Mouse (Mus musculus): Measurements from ENCODE around the gene Krt19. TPM values are rescaled to one million over a fixed set of nuclear protein-coding genes. Genes with fewer than 3 reads are reported as not detected.

Gene Krt19
- polyA plus RNA-seq, 1 experiment: 1.6 TPM

GRCm38 (mm10) chr11:100138809-100139208 is 9.7 kb downstream of the Krt19 start:
- DNase-seq (ENCODE audit: extremely low spot score in 1 of 2, low spot score in 1 of 2): no peak

- no peak for DNase-seq (ENCODE audit: extremely low spot score in 1 of 2, low spot score in 1 of 2)
Measured at GRCm38 (mm10) chr11:100137693-100138092, 10.8 kb downstream of the Krt19 start.

DNA sequence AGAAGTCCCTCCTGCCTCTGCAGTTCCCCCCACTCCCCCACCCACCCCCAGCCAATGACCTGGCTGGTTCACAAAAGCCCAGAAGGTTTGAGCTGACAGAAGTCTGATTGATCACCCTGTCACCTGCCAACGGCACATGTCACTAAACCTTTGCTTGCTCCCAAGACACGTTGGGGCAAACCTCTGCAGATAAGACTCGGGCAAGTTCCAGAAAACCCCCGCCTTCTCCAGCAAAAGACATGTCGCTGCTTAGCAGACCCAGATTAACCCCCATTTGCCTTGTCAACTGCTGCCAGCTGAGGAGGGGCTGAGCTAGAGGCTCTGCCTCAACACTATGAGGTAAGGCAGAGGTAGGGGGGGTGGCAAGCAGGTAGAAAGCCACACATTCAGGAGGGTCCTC is 11.9 kb downstream of the Krt19 start:
- no peak for DNase-seq (ENCODE audit: extremely low spot score in 1 of 2, low spot score in 1 of 2)

GRCm38 (mm10) chr11:100135731-100136130 is 12.7 kb downstream of the Krt19 start, which contains the start of gene Krt15:
TSS of gene Krt15 (minus strand) at chr11:100135928.
- no peak for DNase-seq (ENCODE audit: extremely low spot score in 1 of 2, low spot score in 1 of 2)

- no peak for DNase-seq (ENCODE audit: extremely low spot score in 1 of 2, low spot score in 1 of 2)
Measured at GRCm38 (mm10) chr11:100124901-100125300, 23.6 kb downstream of the Krt19 start.

DNA sequence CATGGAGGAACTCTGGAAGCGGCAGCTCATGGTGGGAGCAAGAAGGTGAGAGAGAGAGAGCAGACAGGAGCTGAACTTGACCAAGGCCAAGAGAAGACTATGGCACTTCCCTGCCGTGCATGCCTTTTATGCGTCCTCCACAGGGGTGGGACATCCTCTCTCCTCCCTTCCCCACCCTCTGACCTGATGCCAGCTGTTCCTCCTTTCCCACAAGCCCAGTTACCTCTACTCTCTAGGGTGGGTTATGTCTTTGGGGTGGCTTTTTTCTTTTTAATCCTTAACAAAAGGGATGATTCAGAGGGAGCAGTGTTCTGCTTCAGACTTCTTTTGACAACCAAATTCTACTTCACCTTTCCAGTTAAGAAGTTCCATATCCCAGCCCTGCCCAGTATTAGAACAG is 27.0 kb downstream of the Krt19 start, which contains the start of gene Krt13:
Krt13 (minus strand) TSS at position 101 of the 400 bp plus-strand sequence.
- no peak for DNase-seq (ENCODE audit: extremely low spot score in 1 of 2, low spot score in 1 of 2)

DNA sequence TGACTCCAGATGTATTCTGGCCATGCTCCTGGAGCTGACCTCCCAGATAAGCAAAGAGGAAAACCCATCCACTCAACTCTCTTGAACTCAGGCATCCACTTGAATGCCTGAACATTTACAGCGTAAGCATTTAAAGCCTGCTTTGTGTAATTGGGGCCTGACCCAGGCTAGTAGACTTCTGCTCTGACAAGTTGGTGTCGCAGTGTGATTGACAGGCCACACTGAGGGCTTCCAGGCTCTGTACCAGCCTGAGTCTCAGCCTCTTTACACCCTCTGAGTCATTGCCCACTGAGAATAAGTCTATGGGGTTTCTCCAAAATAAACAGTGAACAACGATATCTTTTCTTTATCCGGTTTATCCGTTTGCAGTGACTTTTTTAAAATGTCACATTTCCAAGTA is 28.1 kb downstream of the Krt19 start:
- DNase-seq (ENCODE audit: extremely low spot score in 1 of 2, low spot score in 1 of 2): no peak

- DNase-seq (ENCODE audit: extremely low spot score in 1 of 2, low spot score in 1 of 2): no peak
Measured at GRCm38 (mm10) chr11:100113742-100114029, 34.8 kb downstream of the Krt19 start.

DNA sequence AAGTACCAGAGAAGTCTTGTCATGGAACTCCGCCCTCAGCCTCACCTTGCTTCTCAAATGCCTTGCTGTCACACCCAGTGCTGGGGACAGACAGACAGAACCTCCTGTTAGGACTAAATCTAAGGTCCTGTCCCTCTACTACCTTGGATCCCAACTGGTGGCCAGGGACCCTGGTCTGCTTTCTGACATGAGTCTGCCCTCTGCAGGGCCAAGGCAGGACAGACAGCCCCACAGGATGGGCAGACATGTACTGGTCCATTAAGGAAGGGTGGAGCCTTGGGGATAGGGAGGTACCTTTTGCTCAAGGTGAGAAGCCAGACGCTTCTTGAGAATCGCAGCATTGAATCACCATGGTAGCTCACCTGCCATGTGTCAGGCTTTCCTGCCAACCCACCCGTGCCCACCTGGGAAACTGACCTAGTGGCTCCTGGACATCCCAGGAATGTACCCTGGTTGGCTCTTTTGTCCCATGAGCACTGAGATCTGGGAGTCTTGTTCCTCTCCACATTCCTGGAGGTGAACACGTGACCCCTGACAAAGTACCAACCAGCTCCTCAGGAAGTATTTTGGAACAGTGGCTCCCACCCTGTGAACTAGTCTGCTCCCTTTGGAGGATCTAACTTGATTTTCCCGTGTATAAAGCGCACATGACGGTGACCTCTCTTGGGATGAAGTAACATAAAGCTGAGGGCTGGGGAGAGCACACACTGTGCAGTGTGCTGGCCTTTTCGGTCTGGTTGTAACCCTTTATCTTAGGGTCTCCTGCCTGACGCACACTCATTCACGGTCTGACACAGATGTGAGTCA is 35.3 kb downstream of the Krt19 start:
- DNase-seq (ENCODE audit: extremely low spot score in 1 of 2, low spot score in 1 of 2): no peak

GRCm38 (mm10) chr11:100105576-100106122 is 42.8 kb downstream of the Krt19 start, which contains the start of gene Krt36:
TSS of gene Krt36 (minus strand) at chr11:100105626.
- no peak for DNase-seq (ENCODE audit: extremely low spot score in 1 of 2, low spot score in 1 of 2)

- no peak for DNase-seq (ENCODE audit: extremely low spot score in 1 of 2, low spot score in 1 of 2)
Measured at GRCm38 (mm10) chr11:100102693-100103429, 45.6 kb downstream of the Krt19 start.

- DNase-seq (ENCODE audit: extremely low spot score in 1 of 2, low spot score in 1 of 2): no peak
Measured at GRCm38 (mm10) chr11:100100391-100100790, 48.1 kb downstream of the Krt19 start.

DNA sequence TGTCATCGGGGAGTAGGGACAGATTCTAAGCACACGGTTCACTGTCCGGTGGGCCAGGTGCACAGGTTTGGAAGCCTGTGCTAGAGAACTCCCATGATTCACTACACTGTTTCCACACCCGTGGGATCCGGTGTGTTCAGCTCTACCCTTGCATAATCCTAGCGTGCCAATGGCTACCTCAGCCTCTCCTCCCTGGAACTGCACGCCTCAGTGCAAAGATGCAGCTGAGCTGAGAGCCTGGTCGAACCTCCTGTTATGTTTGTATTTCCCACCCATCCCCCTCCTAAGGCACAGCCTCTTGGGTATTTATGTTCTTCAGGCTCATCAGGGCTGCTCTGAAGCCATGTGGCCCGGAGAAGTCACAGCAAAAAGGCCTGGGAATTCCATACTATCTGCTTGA is 50.6 kb downstream of the Krt19 start:
- DNase-seq (ENCODE audit: extremely low spot score in 1 of 2, low spot score in 1 of 2): no peak

DNA sequence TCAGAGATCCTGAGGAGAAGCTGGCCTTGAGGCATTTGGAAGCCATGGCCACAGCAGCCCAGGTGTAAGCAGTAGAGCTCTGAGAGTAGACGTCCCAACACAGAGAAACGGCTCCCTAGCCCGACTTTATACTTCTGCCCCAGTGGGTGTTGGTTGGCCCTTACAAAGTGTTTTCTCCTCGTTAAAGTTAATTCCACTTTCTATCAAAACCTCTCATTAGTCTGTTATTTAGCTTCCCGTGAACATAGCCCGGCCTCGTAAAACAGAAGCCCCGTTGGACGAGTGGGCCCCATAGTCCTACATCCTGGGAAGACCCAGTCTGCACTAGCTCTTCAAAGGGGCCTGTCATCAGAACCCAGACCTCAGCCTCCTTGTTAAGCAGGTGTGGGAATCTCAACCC is 52.3 kb downstream of the Krt19 start, which contains the start of gene Krt35:
Krt35 (minus strand) TSS at position 101 of the 400 bp plus-strand sequence.
- no peak for DNase-seq (ENCODE audit: extremely low spot score in 1 of 2, low spot score in 1 of 2)

Other genes with a start within 250 kb of the Krt19 start
- gene Krtap31-1, start 240.7 kb downstream of the Krt19 start, polyA plus RNA-seq (2012; rRNA removed): not detected in 2 replicates
- not detected in 2 replicates for gene Gm11565, start 233.9 kb downstream of the Krt19 start, polyA plus RNA-seq (2012; rRNA removed)
- gene Krtap31-2, start 212.4 kb downstream of the Krt19 start, polyA plus RNA-seq (2012; rRNA removed): not detected in 2 replicates
- gene Krtap9-5, start 200.2 kb downstream of the Krt19 start, polyA plus RNA-seq (2012; rRNA removed): not detected in 2 replicates
- gene Krtap29-1, start 169.6 kb downstream of the Krt19 start, polyA plus RNA-seq (2012; rRNA removed): not detected in 2 replicates
- 0.08 TPM in 1 of 2 replicates, not detected in the other for gene Krtap16-1, start 162.1 kb downstream of the Krt19 start, polyA plus RNA-seq (2012; rRNA removed)
- not detected in 2 replicates for gene Krtap17-1, start 154.7 kb downstream of the Krt19 start, polyA plus RNA-seq (2012; rRNA removed)
- gene Krt33a, start 132.5 kb downstream of the Krt19 start, polyA plus RNA-seq (2012; rRNA removed): not detected in 2 replicates
- not detected in 2 replicates for gene Krt33b, start 118.8 kb downstream of the Krt19 start, polyA plus RNA-seq (2012; rRNA removed)
- not detected in 2 replicates for gene Krt34, start 107.1 kb downstream of the Krt19 start, polyA plus RNA-seq (2012; rRNA removed)
- gene Krt31, start 98.1 kb downstream of the Krt19 start, polyA plus RNA-seq (2012; rRNA removed): not detected in 2 replicates
- 0.06 TPM in 1 of 2 replicates, not detected in the other for gene Krt32, start 60.4 kb downstream of the Krt19 start, polyA plus RNA-seq (2012; rRNA removed)
- not detected in 2 replicates for gene Krt35, start 52.4 kb downstream of the Krt19 start, polyA plus RNA-seq (2012; rRNA removed)
- not detected in 2 replicates for gene Krt36, start 43.0 kb downstream of the Krt19 start, polyA plus RNA-seq (2012; rRNA removed)
- not detected in 2 replicates for gene Krt13, start 27.1 kb downstream of the Krt19 start, polyA plus RNA-seq (2012; rRNA removed)
- not detected in 2 replicates for gene Krt15, start 12.7 kb downstream of the Krt19 start, polyA plus RNA-seq (2012; rRNA removed)
- 8.3 and 9.4 TPM in 2 replicates for gene Krt9, start 44.6 kb upstream of the Krt19 start, polyA plus RNA-seq (2012; rRNA removed)
- gene Krt14, start 58.9 kb upstream of the Krt19 start, polyA plus RNA-seq (2012; rRNA removed): 0.08 and 0.12 TPM in 2 replicates
- gene Krt16, start 100.2 kb upstream of the Krt19 start, polyA plus RNA-seq (2012; rRNA removed): not detected in 2 replicates
- 0.23 and 0.28 TPM in 2 replicates for gene Krt17, start 112.4 kb upstream of the Krt19 start, polyA plus RNA-seq (2012; rRNA removed)
- gene Krt42, start 121.2 kb upstream of the Krt19 start, polyA plus RNA-seq (2012; rRNA removed): 0.14 TPM in 1 of 2 replicates, not detected in the other
- 510 and 517 TPM in 2 replicates for gene Eif1, start 171.2 kb upstream of the Krt19 start, polyA plus RNA-seq (2012; rRNA removed)
- not detected in 2 replicates for gene Gast, start 185.7 kb upstream of the Krt19 start, polyA plus RNA-seq (2012; rRNA removed)
- 251 and 269 TPM in 2 replicates for gene Hap1, start 207.5 kb upstream of the Krt19 start, polyA plus RNA-seq (2012; rRNA removed)
- gene Jup, start 249.1 kb upstream of the Krt19 start, polyA plus RNA-seq (2012; rRNA removed): 71.3 and 71.5 TPM in 2 replicates